Mouse (Mus musculus) retina, adult 2 months (tissue): ENCODE measurements around the gene Slc25a34.

Experiments
- DNase-seq: peaks from one replicate; pipeline ENCODE4 v3.0.0-alpha.2; 2012; ENCODE audit warnings: low read depth, low spot score

The Slc25a34 gene

GRCm38 (mm10) chr4:141581051-141581450 lies 42.6 kb downstream of the Slc25a34 start:
- DNase-seq: no peak

- DNase-seq: no peak
Observed at GRCm38 (mm10) chr4:141578833-141579232, 44.8 kb downstream of the Slc25a34 start.

GRCm38 (mm10) chr4:141576877-141577276 lies 46.7 kb downstream of the Slc25a34 start:
- DNase-seq: no peak

- no peak for DNase-seq
Observed at GRCm38 (mm10) chr4:141576404-141576803, 47.2 kb downstream of the Slc25a34 start.

GRCm38 (mm10) chr4:141574789-141575702 lies 48.6 kb downstream of the Slc25a34 start:
- peak; percentile 42 for DNase-seq

DNA sequence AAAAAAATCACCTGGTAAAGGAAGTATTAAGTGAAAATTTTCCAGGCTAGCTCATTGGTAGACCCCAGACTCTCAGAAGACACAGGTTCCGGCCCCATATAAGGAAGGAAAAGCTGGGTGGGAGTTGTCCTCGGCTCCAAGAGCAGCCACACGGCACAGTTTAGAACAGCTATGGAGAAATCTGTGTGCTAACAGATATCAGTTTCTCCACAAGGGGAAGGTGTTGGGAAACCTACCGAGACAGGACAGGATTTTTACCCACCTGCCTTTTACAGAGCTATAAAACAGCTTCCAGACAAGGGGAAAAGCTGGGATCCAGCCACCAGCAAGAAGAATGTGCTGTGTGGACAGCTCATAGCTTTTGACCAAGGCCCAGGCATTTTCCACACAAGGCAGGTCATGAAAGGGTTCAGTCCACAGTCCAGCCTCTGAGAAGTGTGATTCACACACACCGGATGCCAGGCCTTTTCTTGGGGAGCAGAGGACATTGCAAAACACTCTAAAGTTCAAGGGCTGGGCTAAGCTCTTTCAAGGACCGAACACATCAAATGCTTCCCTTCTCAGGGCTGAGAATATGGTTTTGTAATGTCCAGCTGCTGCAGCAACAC lies 50.2 kb downstream of the Slc25a34 start:
- no peak for DNase-seq

GRCm38 (mm10) chr4:141572668-141573358 lies 50.8 kb downstream of the Slc25a34 start:
- no peak for DNase-seq

DNA sequence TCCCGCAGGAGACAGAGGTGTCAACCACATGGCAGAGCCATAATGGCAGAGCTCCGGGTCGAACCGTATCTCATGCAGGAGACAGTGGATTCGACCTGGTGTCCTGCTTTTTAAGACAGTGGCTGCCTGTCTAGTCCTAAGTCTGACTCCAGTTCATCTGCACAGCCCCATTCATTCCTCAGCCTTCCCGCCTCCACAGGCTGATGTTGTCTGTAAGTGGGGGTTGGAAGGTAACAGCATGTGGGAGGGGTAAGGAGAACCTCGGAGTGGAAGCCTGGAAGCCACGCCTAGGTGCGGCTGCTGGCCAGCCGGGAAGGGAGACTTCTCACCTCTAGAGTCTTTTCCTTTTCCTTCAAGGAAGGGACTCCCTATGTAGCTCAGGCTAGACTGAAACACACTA lies 51.7 kb downstream of the Slc25a34 start:
- no peak for DNase-seq

GRCm38 (mm10) chr4:141571337-141571739 lies 52.3 kb downstream of the Slc25a34 start:
- no peak for DNase-seq

GRCm38 (mm10) chr4:141570821-141571220 lies 52.8 kb downstream of the Slc25a34 start:
- no peak for DNase-seq

- DNase-seq: no peak
Observed at GRCm38 (mm10) chr4:141570004-141570403, 53.6 kb downstream of the Slc25a34 start.

GRCm38 (mm10) chr4:141568966-141569365 lies 54.7 kb downstream of the Slc25a34 start:
- DNase-seq: no peak
